Mouse (Mus musculus): ENCODE results near the gene 1700018F24Rik. TPM values are rescaled to one million over a fixed set of nuclear protein-coding genes. Genes with fewer than 3 reads are reported as not detected.
"Not testable (repeated sequence)": the region's sequence is repeated elsewhere in the genome, so short reads cannot be mapped to it uniquely, and the experiment has no call there.

1700018F24Rik gene
- polyA plus RNA-seq, 1 experiment from 2014 or later, result not detected

DNA sequence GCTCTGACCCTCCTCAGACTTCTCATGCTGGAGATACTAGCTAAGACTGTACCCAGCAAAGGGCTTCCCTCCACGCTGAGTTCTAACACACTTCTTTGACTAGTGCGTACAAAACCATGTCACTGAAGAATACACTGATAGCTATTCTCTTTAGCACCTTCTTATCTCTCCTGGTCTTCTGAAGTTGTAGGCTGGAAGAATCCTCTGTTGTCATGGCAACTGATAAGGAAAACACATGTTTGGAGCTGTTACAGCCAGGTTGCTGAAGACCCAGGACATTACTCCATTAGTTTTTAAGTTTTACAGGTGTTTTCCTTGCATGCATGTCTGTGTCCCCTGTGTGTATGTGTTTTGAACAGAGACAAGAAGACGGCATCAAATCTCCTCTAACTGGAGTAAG lies 11.4 kb downstream of the 1700018F24Rik start:
- 49% methylated on average over 3 of the region's 3 CpGs for WGBS
- H3K9ac ChIP-seq; H3K36me3 ChIP-seq; H3K27ac ChIP-seq; H3K9me3 ChIP-seq; H3K4me2 ChIP-seq (replicated peaks); H3K27me3 ChIP-seq (replicated peaks); ATAC-seq; H3K4me1 ChIP-seq (replicated peaks); H3K4me3 ChIP-seq (replicated peaks): not testable (repeated sequence)

GRCm38 (mm10) chr5:145057907-145058306 lies 15.1 kb downstream of the 1700018F24Rik start:
- Histone ChIP-seq H3K27me3 (replicated peaks) (no peaks in the 10 kb centered on the region), H3K4me2 (replicated peaks) (no peak overlapping the region), H3K9me3 (no peaks in the 10 kb centered on the region), H3K4me1 (replicated peaks) (no peaks in the 10 kb centered on the region), H3K27ac (no peak overlapping the region), H3K36me3 (no peaks in the 10 kb centered on the region), H3K4me3 (replicated peaks) (no peak overlapping the region), H3K9ac (no peak overlapping the region)
- ATAC-seq, result no peak
- 87% methylated on average over 8 of the region's 8 CpGs for WGBS

DNA sequence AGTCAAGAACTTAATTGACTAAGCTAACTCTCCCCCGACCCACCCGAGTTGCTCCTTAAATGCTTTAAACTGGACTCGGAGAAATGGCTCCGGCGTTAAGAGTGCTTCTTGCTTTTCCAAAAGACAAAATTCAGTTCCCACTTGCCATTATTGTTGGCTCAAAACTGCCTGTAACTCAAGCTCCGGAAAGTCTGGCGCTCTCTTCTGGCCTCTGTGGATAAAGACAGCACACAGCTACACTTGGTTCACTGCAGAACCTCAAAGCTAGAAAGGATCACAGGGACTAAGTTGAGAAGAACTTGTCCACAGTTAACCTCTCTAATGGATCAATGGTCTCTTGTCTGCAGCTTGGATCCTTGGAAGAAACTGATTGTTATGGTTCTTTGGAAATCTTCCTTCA lies 15.9 kb downstream of the 1700018F24Rik start:
- Histone ChIP-seq H3K4me2 (replicated peaks) (no peak overlapping the region), H3K36me3 (no peaks in the 10 kb centered on the region), H3K4me1 (replicated peaks) (no peaks in the 10 kb centered on the region), H3K9ac (no peak overlapping the region), H3K4me3 (replicated peaks) (no peak overlapping the region), H3K27ac (no peak overlapping the region), H3K9me3 (no peaks in the 10 kb centered on the region), H3K27me3 (replicated peaks) (no peaks in the 10 kb centered on the region)
- WGBS, result 91% methylated on average over 7 of the region's 7 CpGs
- no peak for ATAC-seq

DNA sequence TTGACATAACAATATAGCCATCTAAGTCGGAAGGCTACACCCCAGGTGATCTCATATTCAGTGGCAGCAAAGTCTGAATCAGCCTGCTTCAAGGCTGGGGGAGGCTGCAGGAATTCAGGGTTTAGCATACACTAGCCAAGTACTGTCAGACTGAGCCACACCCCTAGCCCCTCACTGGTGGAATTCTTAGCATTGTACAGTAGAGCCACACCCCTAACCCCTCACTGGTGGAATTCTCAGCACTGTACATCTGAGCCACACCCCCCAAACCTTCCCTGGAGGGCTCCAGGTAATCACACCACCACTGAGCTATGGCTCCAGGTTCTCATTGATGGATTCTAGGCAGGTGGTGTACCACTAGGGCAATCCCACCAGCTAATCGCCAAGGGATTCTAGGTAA lies 16.7 kb downstream of the 1700018F24Rik start:
- 82% methylated on average over 2 of the region's 2 CpGs for WGBS
- Histone ChIP-seq H3K4me3 (replicated peaks) (no peak overlapping the region), H3K27ac (no peak overlapping the region), H3K9ac (no peak overlapping the region), H3K4me2 (replicated peaks) (no peak overlapping the region), H3K9me3 (no peaks in the 10 kb centered on the region), H3K4me1 (replicated peaks) (no peaks in the 10 kb centered on the region), H3K36me3 (no peaks in the 10 kb centered on the region), H3K27me3 (replicated peaks) (no peaks in the 10 kb centered on the region)
- ATAC-seq, result peak; percentile 61; the same call in 1 of the 2 replicates

DNA sequence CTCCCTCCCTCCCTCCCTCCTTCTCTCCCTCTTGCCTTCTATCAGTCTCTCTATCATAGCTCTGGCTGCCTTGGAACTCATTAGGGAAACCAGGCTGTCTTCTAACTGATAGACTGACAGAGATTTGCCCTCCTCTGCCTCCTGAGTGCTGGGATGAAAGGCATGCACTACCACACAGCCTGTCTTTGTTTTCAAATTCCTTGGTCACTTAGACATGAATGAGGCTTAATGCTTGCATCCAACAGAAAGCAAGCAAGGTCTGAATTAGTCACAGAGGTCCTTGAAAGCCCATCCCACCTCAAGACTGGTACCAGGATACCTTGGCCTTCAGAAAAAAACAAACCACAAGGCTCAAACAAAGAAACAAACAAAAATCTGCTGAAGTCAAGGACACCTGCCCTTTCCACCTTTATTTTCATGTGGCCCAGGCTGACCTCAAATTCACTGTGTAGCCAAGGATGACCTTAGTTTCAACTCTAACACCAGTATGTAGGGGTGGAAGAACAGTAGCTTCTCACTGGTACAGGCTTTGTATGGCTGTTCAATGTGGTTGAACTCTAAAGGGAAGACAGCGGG lies 22.1 kb downstream of the 1700018F24Rik start:
- no peak for ATAC-seq
- Histone ChIP-seq H3K27me3 (replicated peaks) (no peaks in the 10 kb centered on the region), H3K4me2 (replicated peaks) (no peak overlapping the region)

DNA sequence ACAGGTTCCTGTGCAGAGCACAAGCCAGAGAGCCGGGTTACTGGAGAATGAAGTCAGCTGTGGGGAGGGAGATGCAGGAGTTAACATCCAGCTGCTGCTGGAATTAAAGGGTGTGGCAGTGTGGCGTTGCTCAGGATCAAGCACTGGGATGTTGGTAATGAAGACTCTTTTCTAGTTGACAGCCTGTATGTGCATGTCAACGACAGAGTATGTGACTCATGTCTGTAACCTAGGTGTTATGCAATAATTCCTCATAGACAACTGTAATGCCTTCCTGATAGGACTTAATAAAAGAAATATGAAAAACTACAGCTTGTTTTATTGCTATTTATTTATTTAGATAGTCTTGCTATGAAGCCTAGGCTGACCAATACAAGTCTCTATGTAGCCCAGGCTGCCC lies 26.1 kb downstream of the 1700018F24Rik start:
- no peaks in the 10 kb centered on the region for H3K27me3 ChIP-seq (replicated peaks)
- no peak overlapping the region for H3K27ac ChIP-seq
- ATAC-seq, result no peak
- H3K9ac ChIP-seq, result no peak overlapping the region
- no peaks in the 10 kb centered on the region for H3K9me3 ChIP-seq
- H3K4me2 ChIP-seq (replicated peaks), result no peak overlapping the region
- no peaks in the 10 kb centered on the region for H3K36me3 ChIP-seq
- H3K4me3 ChIP-seq (replicated peaks), result no peak overlapping the region
- WGBS, result 39% methylated on average over 3 of the region's 3 CpGs
- no peaks in the 10 kb centered on the region for H3K4me1 ChIP-seq (replicated peaks)

More for the DNA sequence above, 22.1 kb downstream of the 1700018F24Rik start:
- Histone ChIP-seq H3K9me3 (no peaks in the 10 kb centered on the region), H3K27ac (no peak overlapping the region), H3K4me3 (replicated peaks) (no peak overlapping the region), H3K4me1 (replicated peaks) (no peaks in the 10 kb centered on the region), H3K36me3 (no peaks in the 10 kb centered on the region), H3K9ac (no peak overlapping the region)
- 93% methylated on average over 1 of the region's 1 CpGs for WGBS

GRCm38 (mm10) chr5:145069707-145070106 lies 26.9 kb downstream of the 1700018F24Rik start:
- H3K4me3 ChIP-seq (replicated peaks), result no peak overlapping the region
- H3K9ac ChIP-seq, result no peak overlapping the region
- H3K27ac ChIP-seq, result no peak overlapping the region
- H3K27me3 ChIP-seq (replicated peaks), result no peaks in the 10 kb centered on the region
- H3K9me3 ChIP-seq, result no peaks in the 10 kb centered on the region
- WGBS, result under 1% methylated on average over 5 of the region's 5 CpGs
- no peak overlapping the region for H3K4me2 ChIP-seq (replicated peaks)
- H3K4me1 ChIP-seq (replicated peaks), result no peaks in the 10 kb centered on the region
- ATAC-seq, result peak; percentile 70
- H3K36me3 ChIP-seq, result no peaks in the 10 kb centered on the region

DNA sequence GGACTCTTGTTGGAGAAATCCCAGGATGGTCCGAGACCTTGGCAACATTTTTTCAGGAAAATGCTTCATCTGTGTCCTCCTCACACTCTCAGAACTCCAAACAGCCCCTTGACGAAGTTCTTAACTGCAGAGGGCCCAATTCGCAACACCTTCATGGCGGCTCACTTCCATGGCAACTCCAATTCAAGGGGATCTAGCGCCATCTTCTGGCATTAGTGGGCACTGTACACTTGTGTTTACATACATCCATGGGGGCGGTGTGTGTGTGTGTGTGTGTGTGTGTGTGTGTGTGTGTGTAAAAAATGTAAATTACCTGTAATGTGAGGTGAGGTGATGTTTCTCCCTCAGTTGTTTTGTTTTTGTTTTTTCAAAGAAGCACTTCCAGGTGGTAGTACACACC lies 28.6 kb downstream of the 1700018F24Rik start:
- Histone ChIP-seq H3K4me1 (replicated peaks) (no peaks in the 10 kb centered on the region), H3K4me3 (replicated peaks) (no peak overlapping the region), H3K27ac (no peak overlapping the region), H3K9ac (no peak overlapping the region), H3K36me3 (no peaks in the 10 kb centered on the region), H3K4me2 (replicated peaks) (no peak overlapping the region), H3K9me3 (no peaks in the 10 kb centered on the region), H3K27me3 (replicated peaks) (no peaks in the 10 kb centered on the region)
- ATAC-seq, result no peak
- 49% methylated on average over 6 of the region's 6 CpGs for WGBS

DNA sequence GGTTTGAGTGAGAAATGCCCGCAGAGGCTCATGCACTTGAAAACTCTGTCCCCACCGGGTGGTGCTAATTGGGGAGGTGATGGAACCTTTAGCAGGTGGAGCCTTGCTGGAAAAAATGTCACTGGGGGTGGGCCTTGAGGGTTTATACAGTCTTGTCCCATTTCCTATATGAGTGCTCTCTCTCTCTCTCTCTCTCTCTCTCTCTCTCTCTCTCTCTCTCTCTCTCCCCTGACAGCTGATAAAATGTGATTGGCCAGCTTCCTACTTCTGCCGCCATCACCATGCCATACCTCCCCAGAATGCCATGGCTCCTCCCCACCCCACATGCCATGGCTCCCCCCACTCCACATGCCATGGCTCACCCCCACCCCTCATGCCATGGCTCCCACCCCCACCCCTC lies 32.3 kb downstream of the 1700018F24Rik start:
- no peaks in the 10 kb centered on the region for H3K4me1 ChIP-seq (replicated peaks)
- WGBS, result 55% methylated on average over 3 of the region's 3 CpGs
- no peak overlapping the region for H3K9ac ChIP-seq
- no peak overlapping the region for H3K4me3 ChIP-seq (replicated peaks)
- no peak overlapping the region for H3K27ac ChIP-seq
- H3K27me3 ChIP-seq (replicated peaks), result no peaks in the 10 kb centered on the region
- no peaks in the 10 kb centered on the region for H3K9me3 ChIP-seq
- no peak for ATAC-seq
- no peaks in the 10 kb centered on the region for H3K36me3 ChIP-seq
- H3K4me2 ChIP-seq (replicated peaks), result no peak overlapping the region

DNA sequence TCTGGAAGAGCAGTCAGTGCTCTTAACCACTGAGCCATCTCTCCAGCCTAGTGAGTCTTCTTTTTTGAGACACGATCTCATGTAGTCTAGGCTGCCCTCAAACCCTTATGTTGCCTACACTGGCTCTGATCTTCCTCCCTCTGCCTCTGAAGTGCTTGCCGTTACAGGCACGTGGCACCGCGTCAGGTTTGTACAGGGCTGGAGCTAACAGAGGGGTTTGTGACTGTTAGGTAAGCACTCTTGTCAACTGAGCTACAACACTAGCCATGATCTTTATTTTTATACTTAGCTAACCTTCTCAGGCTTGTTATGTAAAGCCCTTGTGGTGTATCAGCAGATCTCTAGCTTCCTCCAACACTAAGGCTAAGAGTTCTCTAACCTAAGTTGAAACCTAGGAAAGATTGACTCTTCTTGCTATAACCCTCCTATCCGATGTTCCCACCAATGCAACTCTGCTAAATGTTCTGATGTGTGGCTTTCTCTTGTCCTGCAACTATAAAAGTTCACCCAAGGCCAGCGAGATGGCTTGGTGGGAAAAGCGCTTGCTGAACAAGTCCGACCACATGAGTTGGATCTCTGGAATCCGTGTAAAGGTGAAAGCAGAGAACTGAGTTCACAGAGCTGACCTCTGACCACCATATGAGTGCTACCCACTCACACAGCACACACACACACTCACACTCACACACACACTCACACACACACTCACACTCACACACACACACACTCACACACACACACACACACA lies 39.2 kb downstream of the 1700018F24Rik start:
- Histone ChIP-seq H3K4me2 (replicated peaks) (no peak overlapping the region), H3K9me3 (no peaks in the 10 kb centered on the region), H3K36me3 (no peaks in the 10 kb centered on the region), H3K27ac (no peak overlapping the region), H3K9ac (no peak overlapping the region), H3K27me3 (replicated peaks) (no peaks in the 10 kb centered on the region), H3K4me1 (replicated peaks) (0 out of 2 replicates have a peak, but pooled peaks cover 4% of the 10 kb centered on the region), H3K4me3 (replicated peaks) (no peak overlapping the region)
- WGBS, result 79% methylated on average over 10 of the region's 10 CpGs
- no peak for ATAC-seq

- peak; percentile 31 for ATAC-seq
Observed at GRCm38 (mm10) chr5:145083201-145083600, 40.4 kb downstream of the 1700018F24Rik start.

DNA sequence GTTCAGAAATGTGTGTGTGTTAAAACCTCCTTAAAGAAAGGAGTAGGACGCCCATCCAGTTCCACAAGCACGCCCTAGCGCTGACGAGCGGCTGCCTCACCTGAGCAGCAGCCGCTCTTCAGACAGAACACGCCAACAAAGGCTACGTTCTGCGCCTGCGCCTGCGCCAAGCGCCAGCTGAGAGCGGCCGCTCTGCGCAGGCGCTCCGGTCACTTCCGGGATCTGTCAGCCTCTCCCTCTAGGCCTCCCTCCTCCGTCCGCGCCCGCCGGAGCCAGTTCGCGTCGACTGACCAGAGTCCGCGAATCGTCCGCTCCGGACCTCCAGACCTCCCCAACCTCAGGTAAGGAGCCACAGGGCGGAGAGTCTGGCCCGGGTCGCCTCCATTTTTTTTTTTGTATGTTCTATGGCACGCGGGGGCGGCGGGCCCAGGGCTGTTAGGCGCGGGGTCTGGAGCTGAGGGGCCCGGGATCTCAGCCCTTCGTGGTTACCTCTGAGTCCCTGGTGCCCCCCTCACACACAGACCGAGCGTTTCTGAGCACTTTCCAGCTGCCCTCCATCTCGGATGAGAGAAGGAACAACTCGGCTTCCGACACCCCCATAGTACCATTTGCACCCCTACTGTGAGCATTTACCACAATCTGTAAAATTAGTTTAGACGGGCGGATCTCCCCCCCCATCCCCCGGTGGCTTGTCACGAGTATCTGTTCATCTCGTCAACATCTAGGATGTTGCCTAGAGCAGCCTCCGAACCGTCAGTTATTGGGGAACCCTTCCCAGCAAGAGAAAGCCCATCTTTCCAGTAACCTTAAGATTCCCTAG lies 41.1 kb downstream of the 1700018F24Rik start, which contains the start of the genes Arpc1a and Kpna7:
Gene Arpc1a, plus strand, starts transcription at position 199 of the 820 bp plus-strand sequence.
Gene Kpna7, minus strand, starts transcription at position 399 of the 820 bp plus-strand sequence.
- Histone ChIP-seq H3K36me3 (no peaks in the 10 kb centered on the region), H3K27ac (peak within 1 kb of the TSS; percentile 77), H3K9me3 (no peaks in the 10 kb centered on the region), H3K4me1 (replicated peaks) (0 out of 2 replicates have a peak, but pooled peaks cover 4% of the 10 kb centered on the region), H3K4me3 (replicated peaks) (peak within 1 kb of the TSS; percentile 92), H3K4me2 (replicated peaks) (peak within 1 kb of the TSS; percentile 63), H3K9ac (peak within 1 kb of the TSS; percentile 89), H3K27me3 (replicated peaks) (no peaks in the 10 kb centered on the region)
- peak; percentile 99 for ATAC-seq
- 1% methylated on average over 54 of the region's 54 CpGs for WGBS

More at GRCm38 (mm10) chr5:145083201-145083600, 40.4 kb downstream of the 1700018F24Rik start:
- H3K4me1 ChIP-seq (replicated peaks); H3K27me3 ChIP-seq (replicated peaks); H3K9me3 ChIP-seq; H3K36me3 ChIP-seq: not testable (repeated sequence)
- Histone ChIP-seq H3K4me2 (replicated peaks) (peak overlapping the region; percentile 63), H3K4me3 (replicated peaks) (peak overlapping the region; percentile 92), H3K9ac (peak overlapping the region; percentile 89; the same call in 1 of the 2 replicates), H3K27ac (peak overlapping the region; percentile 72)
- 50% methylated on average over 6 of the region's 6 CpGs for WGBS
